Mouse (Mus musculus): ENCODE data around the gene Mtr.

DNA sequence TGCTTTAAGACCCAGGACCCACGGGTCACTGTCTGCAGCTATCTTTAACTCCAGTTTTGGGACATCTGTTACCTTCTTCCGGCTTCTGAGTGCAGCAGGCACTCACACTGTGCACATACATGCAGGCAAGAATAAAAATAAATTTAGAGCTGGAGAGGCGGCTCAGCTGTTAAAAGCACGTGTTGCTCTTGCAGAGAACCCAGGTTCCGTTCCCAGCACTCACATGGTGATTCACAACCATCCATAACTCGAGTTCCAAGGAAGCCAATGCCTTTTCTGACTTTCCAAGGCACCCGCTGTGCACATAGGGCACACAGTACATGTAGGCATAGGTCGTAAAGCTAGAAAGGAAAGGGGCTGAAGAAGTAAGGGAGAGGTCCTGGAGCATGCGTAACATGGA lies 90.6 kb downstream of the Mtr start:
- TF ChIP-seq CTCF (IDR thresholded peaks at IDR 0.05; ENCODE audit: borderline replicate concordance, extremely low read depth, insufficient read depth, insufficient read length) (no peak), POLR2A (IDR thresholded peaks at IDR 0.05; ENCODE audit: borderline replicate concordance, extremely low read depth, insufficient read depth, insufficient read length, poor library complexity, severe bottlenecking) (no peak)
